Mouse (Mus musculus): ENCODE results near the gene Olfr769. TPM values are rescaled to one million over a fixed set of nuclear protein-coding genes. Genes with fewer than 3 reads are reported as not detected.
"Not testable (repeated sequence)": the region's sequence is repeated elsewhere in the genome, so short reads cannot be mapped to it uniquely, and the experiment has no call there.

Gene Olfr769
- polyA plus RNA-seq, 1 experiment: 0.04 TPM

GRCm38 (mm10) chr10:129099275-129099674, 18.4 kb downstream of the Olfr769 start, which contains the start of gene Olfr768:
Gene Olfr768, minus strand, starts transcription at chr10:129099375.
- no peaks in the 10 kb centered on the region for H3K36me3 ChIP-seq (ENCODE audit: control insufficient read depth, insufficient read depth)
- no peak within 1 kb of the TSS for H3K4me3 ChIP-seq
- H3K4me2 ChIP-seq (ENCODE audit: low read depth): no peak within 1 kb of the TSS
- TF ChIP-seq E2F4 (IDR thresholded peaks at IDR 0.05; ENCODE audit: insufficient read depth) (no peak), CEBPB (IDR thresholded peaks at IDR 0.05; ENCODE audit: insufficient read depth, poor library complexity, severe bottlenecking) (no peak), SRF (IDR thresholded peaks at IDR 0.05; ENCODE audit: control insufficient read depth, insufficient read length, low read depth) (no peak), USF1 (IDR thresholded peaks at IDR 0.05; ENCODE audit: low read depth) (no peak), MYOD1 (IDR thresholded peaks at IDR 0.05; ENCODE audit: control insufficient read depth in 1 of 3, insufficient read length in 2 of 3, low read depth in 2 of 3) (no peak), TCF12 (IDR thresholded peaks at IDR 0.05; ENCODE audit: insufficient read depth, poor library complexity, severe bottlenecking) (no peak), MYOG (IDR thresholded peaks at IDR 0.05; ENCODE audit: control insufficient read depth in 1 of 3, insufficient read depth in 1 of 3, insufficient read length in 2 of 3, low read depth in 2 of 3) (no peak), POLR2AphosphoS2 (IDR thresholded peaks at IDR 0.05; ENCODE audit: insufficient read length, low read depth) (no peak), REST (IDR thresholded peaks at IDR 0.05; ENCODE audit: insufficient read depth, insufficient read length) (no peak), MAX (IDR thresholded peaks at IDR 0.05; ENCODE audit: low read depth) (no peak), TCF3 (IDR thresholded peaks at IDR 0.05; ENCODE audit: insufficient read length, low read depth) (no peak), POLR2A (IDR thresholded peaks at IDR 0.05; ENCODE audit: insufficient read length, low read depth) (no peak)
- no peaks in the 10 kb centered on the region for H3K27me3 ChIP-seq (ENCODE audit: control insufficient read depth, insufficient read depth, insufficient read length)
- H3ac ChIP-seq (ENCODE audit: control insufficient read depth, insufficient read length): no peak within 1 kb of the TSS
- no peaks in the 10 kb centered on the region for H3K79me2 ChIP-seq (ENCODE audit: control insufficient read depth, insufficient read depth)

- not testable (repeated sequence) for H3K79me2 ChIP-seq (ENCODE audit: control insufficient read depth, insufficient read depth); H3ac ChIP-seq (ENCODE audit: control insufficient read depth, insufficient read length); H3K36me3 ChIP-seq (ENCODE audit: control insufficient read depth, insufficient read depth); H3K4me2 ChIP-seq (ENCODE audit: low read depth); H3K27me3 ChIP-seq (ENCODE audit: control insufficient read depth, insufficient read depth, insufficient read length); H3K4me3 ChIP-seq
Measured at GRCm38 (mm10) chr10:129082810-129083209, 34.9 kb downstream of the Olfr769 start, which contains the start of gene Olfr767. Gene Olfr767, minus strand, starts transcription at chr10:129082910.

GRCm38 (mm10) chr10:129068877-129069276, 48.8 kb downstream of the Olfr769 start, which contains the start of gene Olfr766-ps1:
Gene Olfr766-ps1, minus strand, starts transcription at chr10:129068977.
- H3K36me3 ChIP-seq (ENCODE audit: control insufficient read depth, insufficient read depth): no peaks in the 10 kb centered on the region
- H3ac ChIP-seq (ENCODE audit: control insufficient read depth, insufficient read length): no peak within 1 kb of the TSS
- H3K27me3 ChIP-seq (ENCODE audit: control insufficient read depth, insufficient read depth, insufficient read length): no peaks in the 10 kb centered on the region
- H3K4me3 ChIP-seq: no peak within 1 kb of the TSS
- TF ChIP-seq MYOG (IDR thresholded peaks at IDR 0.05; ENCODE audit: control insufficient read depth in 1 of 3, insufficient read depth in 1 of 3, insufficient read length in 2 of 3, low read depth in 2 of 3): no peak
- TF ChIP-seq TCF3 (IDR thresholded peaks at IDR 0.05; ENCODE audit: insufficient read length, low read depth): no peak
- TF ChIP-seq USF1 (IDR thresholded peaks at IDR 0.05; ENCODE audit: low read depth): no peak
- TF ChIP-seq MYOD1 (IDR thresholded peaks at IDR 0.05; ENCODE audit: control insufficient read depth in 1 of 3, insufficient read length in 2 of 3, low read depth in 2 of 3): no peak
- TF ChIP-seq TCF12 (IDR thresholded peaks at IDR 0.05; ENCODE audit: insufficient read depth, poor library complexity, severe bottlenecking): no peak
- no peak for TF ChIP-seq CEBPB (IDR thresholded peaks at IDR 0.05; ENCODE audit: insufficient read depth, poor library complexity, severe bottlenecking)
- TF ChIP-seq POLR2A (IDR thresholded peaks at IDR 0.05; ENCODE audit: insufficient read length, low read depth): no peak
- no peak for TF ChIP-seq E2F4 (IDR thresholded peaks at IDR 0.05; ENCODE audit: insufficient read depth)
- TF ChIP-seq MAX (IDR thresholded peaks at IDR 0.05; ENCODE audit: low read depth): no peak
- TF ChIP-seq REST (IDR thresholded peaks at IDR 0.05; ENCODE audit: insufficient read depth, insufficient read length): no peak
- TF ChIP-seq SRF (IDR thresholded peaks at IDR 0.05; ENCODE audit: control insufficient read depth, insufficient read length, low read depth): no peak
- no peak for TF ChIP-seq POLR2AphosphoS2 (IDR thresholded peaks at IDR 0.05; ENCODE audit: insufficient read length, low read depth)
- no peak within 1 kb of the TSS for H3K4me2 ChIP-seq (ENCODE audit: low read depth)
- no peaks in the 10 kb centered on the region for H3K79me2 ChIP-seq (ENCODE audit: control insufficient read depth, insufficient read depth)

Other genes with a start within 250 kb of the Olfr769 start
- 17.9 TPM for gene Gdf11, start 226.1 kb downstream of the Olfr769 start, polyA plus RNA-seq (2012; fragmentation: generic; extraction: Trizol)
- gene Cd63, start 216.9 kb downstream of the Olfr769 start, polyA plus RNA-seq (2012; fragmentation: generic; extraction: Trizol): 2,403 TPM
- 63.3 TPM for gene Rdh5, start 195.0 kb downstream of the Olfr769 start, polyA plus RNA-seq (2012; fragmentation: generic; extraction: Trizol)
- gene Bloc1s1, start 193.8 kb downstream of the Olfr769 start, polyA plus RNA-seq (2012; fragmentation: generic; extraction: Trizol): 238 TPM
- gene Itga7, start 184.0 kb downstream of the Olfr769 start, polyA plus RNA-seq (2012; fragmentation: generic; extraction: Trizol): 635 TPM
- gene Mettl7b, start 156.9 kb downstream of the Olfr769 start, polyA plus RNA-seq (2012; fragmentation: generic; extraction: Trizol): 0.71 TPM
- not detected for gene Olfr9, start 128.4 kb downstream of the Olfr769 start, polyA plus RNA-seq (2012; fragmentation: generic; extraction: Trizol)
- 0.05 TPM for gene Olfr763, start 107.1 kb downstream of the Olfr769 start, polyA plus RNA-seq (2012; fragmentation: generic; extraction: Trizol)
- 0.01 TPM for gene Olfr764-ps1, start 78.0 kb downstream of the Olfr769 start, polyA plus RNA-seq (2012; fragmentation: generic; extraction: Trizol)
- gene Olfr765, start 67.9 kb downstream of the Olfr769 start, polyA plus RNA-seq (2012; fragmentation: generic; extraction: Trizol): not detected
- not detected for gene Olfr766-ps1, start 48.9 kb downstream of the Olfr769 start, polyA plus RNA-seq (2012; fragmentation: generic; extraction: Trizol)
- 0.04 TPM for gene Olfr767, start 35.0 kb downstream of the Olfr769 start, polyA plus RNA-seq (2012; fragmentation: generic; extraction: Trizol)
- 0.01 TPM for gene Olfr768, start 18.5 kb downstream of the Olfr769 start, polyA plus RNA-seq (2012; fragmentation: generic; extraction: Trizol)
- gene Olfr770, start 21.1 kb upstream of the Olfr769 start, polyA plus RNA-seq (2012; fragmentation: generic; extraction: Trizol): not detected
- not detected for gene Olfr771, start 46.9 kb upstream of the Olfr769 start, polyA plus RNA-seq (2012; fragmentation: generic; extraction: Trizol)
- not detected for gene Olfr772, start 60.1 kb upstream of the Olfr769 start, polyA plus RNA-seq (2012; fragmentation: generic; extraction: Trizol)
- gene Olfr773, start 69.6 kb upstream of the Olfr769 start, polyA plus RNA-seq (2012; fragmentation: generic; extraction: Trizol): not detected
- gene Olfr774, start 118.3 kb upstream of the Olfr769 start, polyA plus RNA-seq (2012; fragmentation: generic; extraction: Trizol): not detected
- not detected for gene Olfr775, start 130.6 kb upstream of the Olfr769 start, polyA plus RNA-seq (2012; fragmentation: generic; extraction: Trizol)
- gene Olfr776, start 141.3 kb upstream of the Olfr769 start, polyA plus RNA-seq (2012; fragmentation: generic; extraction: Trizol): not detected
- not detected for gene Olfr777, start 153.6 kb upstream of the Olfr769 start, polyA plus RNA-seq (2012; fragmentation: generic; extraction: Trizol)
- gene Olfr780, start 200.3 kb upstream of the Olfr769 start, polyA plus RNA-seq (2012; fragmentation: generic; extraction: Trizol): not detected
- gene Olfr781, start 211.0 kb upstream of the Olfr769 start, polyA plus RNA-seq (2012; fragmentation: generic; extraction: Trizol): not detected
- not detected for gene Olfr782, start 231.0 kb upstream of the Olfr769 start, polyA plus RNA-seq (2012; fragmentation: generic; extraction: Trizol)

Data from myocyte (in vitro differentiated cells).